Mouse (Mus musculus): ENCODE measurements around the gene Nsg1. TPM values are rescaled to one million over a fixed set of nuclear protein-coding genes. Genes with fewer than 3 reads are reported as not detected.

The Nsg1 gene
- 9.3 and 10.0 TPM in 2 replicates for polyA plus RNA-seq (2012; rRNA removed; ENCODE audit: low replicate concordance)

GRCm38 (mm10) chr5:38159634-38160413 is at the start of gene Nsg1:
TSS of gene Nsg1 (minus strand) at chr5:38159907.

Other genes starting within 250 kb of the Nsg1 start
- gene Stx18, start 121.2 kb downstream of the Nsg1 start, polyA plus RNA-seq (2012; rRNA removed; ENCODE audit: low replicate concordance) = 15.6 and 18.8 TPM in 2 replicates
- 11.0 and 16.7 TPM in 2 replicates for gene Zbtb49, start 60.5 kb upstream of the Nsg1 start, polyA plus RNA-seq (2012; rRNA removed; ENCODE audit: low replicate concordance)
- gene Lyar, start 60.6 kb upstream of the Nsg1 start, polyA plus RNA-seq (2012; rRNA removed; ENCODE audit: low replicate concordance) = 2.4 and 3.6 TPM in 2 replicates
- 20.0 and 49.4 TPM in 2 replicates for gene Tmem128, start 100.3 kb upstream of the Nsg1 start, polyA plus RNA-seq (2012; rRNA removed; ENCODE audit: low replicate concordance)
- gene Otop1, start 116.1 kb upstream of the Nsg1 start, polyA plus RNA-seq (2012; rRNA removed; ENCODE audit: low replicate concordance) = 16.8 and 21.6 TPM in 2 replicates
- gene Drd5, start 159.5 kb upstream of the Nsg1 start, polyA plus RNA-seq (2012; rRNA removed; ENCODE audit: low replicate concordance) = not detected in 2 replicates